Mouse (Mus musculus): Measurements from ENCODE around the gene Itpka.
"Not testable (repeated sequence)": the region's sequence is repeated elsewhere in the genome, so short reads cannot be mapped to it uniquely, and the experiment has no call there.

Gene Itpka

GRCm38 (mm10) chr2:119741581-119742411, at the start of gene Itpka:
TSS of gene Itpka (plus strand) at chr2:119742337.
- DNase-seq: peak; percentile 83

GRCm38 (mm10) chr2:119694826-119695225, 47.3 kb upstream of the Itpka start:
- no peak for DNase-seq

GRCm38 (mm10) chr2:119696111-119696510, 46.0 kb upstream of the Itpka start:
- no peak for DNase-seq

GRCm38 (mm10) chr2:119698472-119698871, 43.7 kb upstream of the Itpka start:
- no peak for DNase-seq

GRCm38 (mm10) chr2:119699962-119700361, 42.2 kb upstream of the Itpka start:
- DNase-seq: no peak

GRCm38 (mm10) chr2:119703171-119703570, 39.0 kb upstream of the Itpka start:
- no peak for DNase-seq

- no peak for DNase-seq
Observed at GRCm38 (mm10) chr2:119707676-119708075, 34.5 kb upstream of the Itpka start.

GRCm38 (mm10) chr2:119710011-119710410, 32.1 kb upstream of the Itpka start:
- DNase-seq: no peak

- DNase-seq: not testable (repeated sequence)
Observed at GRCm38 (mm10) chr2:119715868-119716267, 26.3 kb upstream of the Itpka start.

GRCm38 (mm10) chr2:119721070-119721469, 21.1 kb upstream of the Itpka start:
- DNase-seq: no peak

- no peak for DNase-seq
Observed at GRCm38 (mm10) chr2:119727762-119728416, 14.2 kb upstream of the Itpka start.

- no peak for DNase-seq
Observed at GRCm38 (mm10) chr2:119730735-119731134, 11.4 kb upstream of the Itpka start.

- DNase-seq: no peak
Observed at GRCm38 (mm10) chr2:119737124-119737523, 5.0 kb upstream of the Itpka start.

- no peak for DNase-seq
Observed at GRCm38 (mm10) chr2:119740567-119740966, 1.6 kb upstream of the Itpka start.

GRCm38 (mm10) chr2:119742461-119743175, 481 bp downstream of the Itpka start:
- peak; percentile 79 for DNase-seq

- peak; percentile 50 for DNase-seq
Observed at GRCm38 (mm10) chr2:119743176-119743807, 1.2 kb downstream of the Itpka start.

GRCm38 (mm10) chr2:119743808-119744162, 1.6 kb downstream of the Itpka start:
- DNase-seq: peak; percentile 25

GRCm38 (mm10) chr2:119744163-119745111, 2.3 kb downstream of the Itpka start:
- peak; percentile 46 for DNase-seq

- no peak for DNase-seq
Observed at GRCm38 (mm10) chr2:119745281-119745680, 3.1 kb downstream of the Itpka start.

GRCm38 (mm10) chr2:119747554-119747953, 5.4 kb downstream of the Itpka start:
- DNase-seq: no peak

GRCm38 (mm10) chr2:119749260-119749659, 7.1 kb downstream of the Itpka start:
- DNase-seq: no peak

GRCm38 (mm10) chr2:119757601-119758100, 15.5 kb downstream of the Itpka start:
- peak; percentile 49 for DNase-seq

All from thymus, postnatal 4 days (tissue).